Mouse (Mus musculus): ENCODE data around the gene Tmed9.
A peak's percentile ranks its signal among the peaks of the same experiment; 100 is the strongest.
"Not testable (repeated sequence)": the region's sequence is repeated elsewhere in the genome, so short reads cannot be mapped to it uniquely, and the experiment has no call there.

The Tmed9 gene

GRCm38 (mm10) chr13:55567001-55567400 lies 6.5 kb upstream of the Tmed9 start:
- DNase-seq (ENCODE audit: low read depth, low spot score), result no peak

GRCm38 (mm10) chr13:55567949-55568348 lies 5.6 kb upstream of the Tmed9 start:
- DNase-seq (ENCODE audit: low read depth, low spot score), result no peak

GRCm38 (mm10) chr13:55568524-55568923 lies 5.0 kb upstream of the Tmed9 start:
- DNase-seq (ENCODE audit: low read depth, low spot score), result not testable (repeated sequence)

GRCm38 (mm10) chr13:55569726-55570285 lies 3.7 kb upstream of the Tmed9 start:
- DNase-seq (ENCODE audit: low read depth, low spot score), result no peak

GRCm38 (mm10) chr13:55570286-55570973 lies 3.1 kb upstream of the Tmed9 start:
- no peak for DNase-seq (ENCODE audit: low read depth, low spot score)

- peak; percentile 74 for DNase-seq (ENCODE audit: low read depth, low spot score)
Observed at GRCm38 (mm10) chr13:55571027-55571751, 2.3 kb upstream of the Tmed9 start, which contains the start of gene Fam193b. Fam193b (minus strand) TSS chr13:55571120.

- no peak for DNase-seq (ENCODE audit: low read depth, low spot score)
Observed at GRCm38 (mm10) chr13:55571977-55572376, 1.6 kb upstream of the Tmed9 start.

- DNase-seq (ENCODE audit: low read depth, low spot score), result no peak
Observed at GRCm38 (mm10) chr13:55574321-55574720, 789 bp downstream of the Tmed9 start.

GRCm38 (mm10) chr13:55575932-55576331 lies 2.4 kb downstream of the Tmed9 start:
- no peak for DNase-seq (ENCODE audit: low read depth, low spot score)

- not testable (repeated sequence) for DNase-seq (ENCODE audit: low read depth, low spot score)
Observed at GRCm38 (mm10) chr13:55576872-55577271, 3.3 kb downstream of the Tmed9 start.

GRCm38 (mm10) chr13:55578086-55578485 lies 4.6 kb downstream of the Tmed9 start:
- DNase-seq (ENCODE audit: low read depth, low spot score), result no peak

- DNase-seq (ENCODE audit: low read depth, low spot score), result no peak
Observed at GRCm38 (mm10) chr13:55591961-55592490, 18.5 kb downstream of the Tmed9 start.

GRCm38 (mm10) chr13:55592512-55593253 lies 19.2 kb downstream of the Tmed9 start:
- peak; percentile 96 for DNase-seq (ENCODE audit: low read depth, low spot score)

GRCm38 (mm10) chr13:55593254-55593747 lies 19.8 kb downstream of the Tmed9 start:
- DNase-seq (ENCODE audit: low read depth, low spot score), result no peak

- DNase-seq (ENCODE audit: low read depth, low spot score), result no peak
Observed at GRCm38 (mm10) chr13:55595375-55595774, 21.8 kb downstream of the Tmed9 start.

GRCm38 (mm10) chr13:55596802-55597201 lies 23.3 kb downstream of the Tmed9 start:
- no peak for DNase-seq (ENCODE audit: low read depth, low spot score)

GRCm38 (mm10) chr13:55599566-55600540 lies 26.3 kb downstream of the Tmed9 start, which contains the start of gene B4galt7:
B4galt7 (plus strand) TSS chr13:55599896.
- no peak for DNase-seq (ENCODE audit: low read depth, low spot score)

- no peak for DNase-seq (ENCODE audit: low read depth, low spot score)
Observed at GRCm38 (mm10) chr13:55600657-55601056, 27.1 kb downstream of the Tmed9 start.

- no peak for DNase-seq (ENCODE audit: low read depth, low spot score)
Observed at GRCm38 (mm10) chr13:55601611-55602010, 28.1 kb downstream of the Tmed9 start.

- DNase-seq (ENCODE audit: low read depth, low spot score), result no peak
Observed at GRCm38 (mm10) chr13:55604606-55605005, 31.1 kb downstream of the Tmed9 start.
